Mouse (Mus musculus) MEL (cell line): ENCODE measurements at regions not wholly inside any gene's neighbourhood (a gene's known extent, or its start where the extent isn't known, plus 50 kb on each side); places are given as distances from the start of the nearest gene placed in this dataset.

Experiments
- GATA1 ChIP-seq: IDR thresholded peaks from 2 replicates; pipeline ENCODE4 v1.6.1; 2011; ENCODE audit warnings: low read depth, low read length, improper control_type of control experiment
- JUND ChIP-seq: IDR thresholded peaks from 2 replicates; pipeline ENCODE4 v1.6.1; 2011; ENCODE audit warnings: low read depth, mild to moderate bottlenecking, improper control_type of control experiment, low read length
- POLR2A ChIP-seq, 2 experiments: IDR thresholded peaks; 2 replicates each; pipeline ENCODE4 v1.6.1; 2011 to 2012; ENCODE audit warnings: low read length in 2 of 2, mild to moderate bottlenecking in 2 of 2, control low read depth in 1 of 2, improper control_type of control experiment in 1 of 2, low read depth in 1 of 2, moderate library complexity in 1 of 2; ENCODE audit not compliant: control insufficient read depth in 1 of 2, insufficient read depth in 1 of 2, poor library complexity in 1 of 2
- RAD21 ChIP-seq: IDR thresholded peaks from 2 replicates; pipeline ENCODE4 v1.6.1; 2011; ENCODE audit warnings: mild to moderate bottlenecking, low read depth, low read length, improper control_type of control experiment

DNA sequence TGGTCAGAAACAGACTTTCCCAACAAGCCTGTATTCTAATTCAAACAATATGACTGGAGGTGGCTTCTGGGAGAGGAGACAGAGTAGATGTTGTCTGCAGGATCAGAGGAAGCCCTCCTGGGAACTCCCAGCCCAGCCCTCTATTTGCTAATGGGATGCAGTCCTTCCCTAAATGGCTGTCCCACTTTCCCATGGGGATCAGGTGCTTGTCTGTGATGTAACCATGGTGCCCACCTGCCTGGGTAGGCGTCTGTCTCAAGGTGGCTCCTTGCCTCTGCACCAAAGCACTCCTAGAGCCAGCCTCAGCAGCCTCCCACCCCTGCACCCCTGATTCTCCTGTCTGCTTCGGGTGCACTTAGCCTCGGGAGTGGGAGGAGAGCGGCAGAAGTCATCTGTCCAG, 384.6 kb downstream of the Gm45692 start:
- TF ChIP-seq POLR2A (IDR thresholded peaks at IDR 0.05; ENCODE audit: control insufficient read depth in 1 of 2, insufficient read depth in 1 of 2, low read depth in 1 of 2, low read length in 2 of 2, poor library complexity in 1 of 2) (no peak), GATA1 (no peak), RAD21 (no peak), JUND (no peak)
